Mouse (Mus musculus): ENCODE results near the gene Tprn. TPM values are rescaled to one million over a fixed set of nuclear protein-coding genes. Genes with fewer than 3 reads are reported as not detected.

Gene Tprn
- polyA plus RNA-seq (2017; shearing (Covaris generic)): 18.9 TPM

GRCm38 (mm10) chr2:25262291-25262767 lies at the start of gene Tprn:
Tprn (plus strand) TSS chr2:25262618.

GRCm38 (mm10) chr2:25214444-25214843 lies 48.0 kb upstream of the Tprn start, which contains the start of gene Stpg3:
Stpg3 (minus strand) TSS chr2:25214637.

DNA sequence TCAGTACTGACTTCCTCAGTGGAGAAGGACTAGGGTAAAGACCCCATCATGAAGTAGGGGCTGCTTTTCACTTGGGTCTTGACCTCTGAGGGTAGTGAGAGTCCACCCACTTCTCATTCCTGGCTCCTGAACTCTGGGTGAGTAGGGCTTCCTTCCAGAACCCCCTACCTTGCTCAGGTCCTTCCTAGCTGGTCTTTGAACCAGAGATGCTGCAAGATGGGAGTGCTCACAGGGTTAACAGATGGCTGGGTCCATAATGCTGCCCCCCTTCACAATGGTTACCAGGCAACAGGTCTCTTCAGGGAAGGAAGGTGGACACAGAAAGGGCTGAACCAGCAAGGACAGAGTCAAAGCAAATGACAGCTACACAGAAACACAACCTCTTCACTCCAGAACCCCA lies 44.0 kb upstream of the Tprn start, which contains the start of gene Fam166a:
TSS of gene Fam166a (plus strand) at position 301 of the 400 bp plus-strand sequence.

DNA sequence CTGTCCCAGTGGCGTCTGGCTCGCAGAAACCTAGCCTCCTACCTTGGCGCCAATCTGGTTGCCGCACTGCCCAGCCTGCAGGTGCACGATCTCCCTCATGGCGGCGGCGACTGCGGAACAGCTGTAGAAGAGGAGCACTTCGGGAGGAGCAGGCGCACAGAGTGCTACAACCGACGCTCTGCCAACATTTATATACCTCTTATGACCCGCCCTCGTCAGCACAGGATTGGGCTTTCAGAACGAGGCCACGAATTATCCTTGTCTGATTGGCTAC lies 38.0 kb upstream of the Tprn start, which contains the start of gene Tubb4b:
TSS of gene Tubb4b (minus strand) at position 211 of the 274 bp plus-strand sequence.

GRCm38 (mm10) chr2:25234050-25234449 lies 28.4 kb upstream of the Tprn start, which contains the start of gene Slc34a3:
Slc34a3 (minus strand) TSS chr2:25234364.

DNA sequence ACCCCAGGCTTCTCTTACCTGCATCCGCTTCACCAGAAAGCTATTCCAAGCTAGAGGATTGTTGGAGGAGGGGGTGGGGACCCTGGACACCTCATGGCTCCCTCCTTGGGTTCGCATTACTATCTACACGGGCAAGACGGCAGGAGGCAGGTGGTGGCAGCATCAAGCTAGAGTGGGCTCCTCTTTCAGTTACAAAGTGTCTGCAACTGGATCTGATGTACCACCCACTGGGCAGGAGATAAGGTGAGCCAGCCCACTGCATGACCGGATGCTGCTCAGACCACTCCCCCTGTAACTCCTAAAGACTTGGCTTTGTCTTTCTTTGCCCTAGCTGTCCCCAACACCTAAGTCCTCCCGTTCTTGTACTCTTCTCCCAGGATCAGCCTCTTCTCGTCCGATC lies 25.8 kb upstream of the Tprn start, which contains the start of gene Rnf224:
TSS of gene Rnf224 (minus strand) at position 174 of the 400 bp plus-strand sequence.

DNA sequence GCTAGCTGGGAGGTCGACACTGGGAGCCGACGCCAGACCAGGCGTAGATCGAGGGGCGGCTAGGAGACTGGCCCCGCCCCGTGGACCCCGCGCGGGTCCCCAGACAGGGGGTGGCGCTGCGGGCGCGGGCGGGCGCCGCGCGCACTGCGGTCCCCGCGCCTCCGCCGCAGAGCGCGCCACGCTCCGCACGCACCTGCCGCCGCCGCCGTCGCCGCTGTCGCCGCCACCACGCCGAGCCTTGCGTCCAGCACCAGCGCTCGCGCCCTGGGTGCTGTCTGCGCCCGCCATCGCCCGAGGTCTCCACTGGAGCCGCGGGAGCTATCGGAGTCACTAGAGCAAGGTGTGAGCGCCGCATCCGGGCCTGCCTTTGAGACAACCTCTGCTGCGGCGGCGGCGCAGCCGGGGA lies 20.3 kb upstream of the Tprn start, which contains the start of the genes Rnf208 and Cysrt1:
TSS of gene Rnf208 (plus strand) at position 155 of the 406 bp plus-strand sequence.
TSS of gene Cysrt1 (minus strand) at position 352 of the 406 bp plus-strand sequence.

DNA sequence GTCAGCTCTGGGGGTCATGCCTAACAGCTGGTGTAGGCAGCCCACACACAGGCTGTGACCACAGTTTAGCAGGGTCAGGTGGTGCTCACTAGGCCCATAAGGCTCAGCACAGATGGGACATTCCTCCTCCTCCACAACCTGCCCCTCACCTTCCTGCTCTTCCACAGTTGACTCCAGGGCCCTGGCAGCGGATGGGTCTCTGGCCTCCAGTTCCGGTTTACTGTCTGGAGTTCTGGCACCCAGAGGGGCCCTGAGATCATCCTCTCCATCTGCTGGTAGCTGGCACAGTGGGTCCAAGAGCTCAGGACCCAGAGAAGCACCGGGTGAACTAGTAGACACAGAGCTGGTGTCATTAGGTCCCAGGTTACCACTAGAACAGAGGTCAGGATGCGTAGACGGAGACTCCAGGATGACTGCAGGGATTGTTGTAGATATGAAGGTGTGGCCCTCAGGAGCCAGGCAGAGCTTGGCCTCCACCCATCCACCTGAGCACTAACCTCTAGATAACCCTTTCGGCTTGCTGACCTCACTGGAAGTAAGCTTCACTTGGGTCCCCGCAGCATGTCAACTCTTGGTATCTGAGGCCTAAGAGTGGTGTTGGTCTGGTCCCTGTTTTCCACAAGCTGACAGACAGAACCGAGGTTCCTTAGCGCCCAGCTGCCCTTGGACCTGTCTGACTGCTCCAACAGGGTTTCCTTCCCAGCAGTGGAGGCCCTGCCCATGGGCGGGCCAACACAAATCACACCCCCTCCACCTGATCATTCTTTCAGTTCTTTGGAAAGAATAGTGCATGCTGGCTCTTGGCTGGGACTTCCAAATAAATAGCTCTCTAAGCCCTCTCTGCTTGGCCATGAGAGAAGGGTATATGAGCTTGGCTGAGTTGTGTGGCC lies 16.0 kb upstream of the Tprn start, which contains the start of gene AL732309.1:
TSS of gene AL732309.1 (minus strand) at position 681 of the 890 bp plus-strand sequence.

GRCm38 (mm10) chr2:25255284-25255779 lies 7.1 kb upstream of the Tprn start, which contains the start of gene Tmem203:
Tmem203 (plus strand) TSS chr2:25255439.

GRCm38 (mm10) chr2:25271827-25272511 lies 9.6 kb downstream of the Tprn start, which contains the start of the genes Ssna1 and Anapc2:
Ssna1 (minus strand) TSS chr2:25272438.
Anapc2 (plus strand) TSS chr2:25272478.

GRCm38 (mm10) chr2:25287927-25288649 lies 25.7 kb downstream of the Tprn start, which contains the start of gene Tmem210:
Tmem210 (plus strand) TSS chr2:25288145.

GRCm38 (mm10) chr2:25289651-25290050 lies 27.2 kb downstream of the Tprn start, which contains the start of gene Lrrc26:
Lrrc26 (plus strand) TSS chr2:25289915.

GRCm38 (mm10) chr2:25318971-25319773 lies 56.8 kb downstream of the Tprn start, which contains the start of gene Grin1:
Grin1 (minus strand) TSS chr2:25319187.

Other genes starting within 250 kb of the Tprn start
- gene Nsmf, start 208.3 kb upstream of the Tprn start, polyA plus RNA-seq (2017; shearing (Covaris generic)): 53.2 TPM
- 0.37 TPM for gene Entpd8, start 182.3 kb upstream of the Tprn start, polyA plus RNA-seq (2017; shearing (Covaris generic))
- 8.3 TPM for gene Noxa1, start 167.5 kb upstream of the Tprn start, polyA plus RNA-seq (2017; shearing (Covaris generic))
- gene Nrarp, start 81.9 kb upstream of the Tprn start, polyA plus RNA-seq (2017; shearing (Covaris generic)): 5.1 TPM
- 115 TPM for gene Tor4a, start 65.7 kb upstream of the Tprn start, polyA plus RNA-seq (2017; shearing (Covaris generic))
- 141 TPM for gene Nelfb, start 51.1 kb upstream of the Tprn start, polyA plus RNA-seq (2017; shearing (Covaris generic))
- gene Stpg3, start 48.0 kb upstream of the Tprn start, polyA plus RNA-seq (2017; shearing (Covaris generic)): not detected
- 0.49 TPM for gene Fam166a, start 43.9 kb upstream of the Tprn start, polyA plus RNA-seq (2017; shearing (Covaris generic))
- 174 TPM for gene Tubb4b, start 37.9 kb upstream of the Tprn start, polyA plus RNA-seq (2017; shearing (Covaris generic))
- not detected for gene Slc34a3, start 28.3 kb upstream of the Tprn start, polyA plus RNA-seq (2017; shearing (Covaris generic))
- not detected for gene Rnf224, start 25.8 kb upstream of the Tprn start, polyA plus RNA-seq (2017; shearing (Covaris generic))
- 2.2 TPM for gene Rnf208, start 20.4 kb upstream of the Tprn start, polyA plus RNA-seq (2017; shearing (Covaris generic))
- not detected for gene Cysrt1, start 20.2 kb upstream of the Tprn start, polyA plus RNA-seq (2017; shearing (Covaris generic))
- gene AL732309.1, start 15.8 kb upstream of the Tprn start, polyA plus RNA-seq (2017; shearing (Covaris generic)): 7.9 TPM
- 25.3 TPM for gene Tmem203, start 7.2 kb upstream of the Tprn start, polyA plus RNA-seq (2017; shearing (Covaris generic))
- gene Ssna1, start 9.8 kb downstream of the Tprn start, polyA plus RNA-seq (2017; shearing (Covaris generic)): 118 TPM
- 116 TPM for gene Anapc2, start 9.9 kb downstream of the Tprn start, polyA plus RNA-seq (2017; shearing (Covaris generic))
- gene Tmem210, start 25.5 kb downstream of the Tprn start, polyA plus RNA-seq (2017; shearing (Covaris generic)): not detected
- 0.14 TPM for gene Lrrc26, start 27.3 kb downstream of the Tprn start, polyA plus RNA-seq (2017; shearing (Covaris generic))
- gene Grin1, start 56.6 kb downstream of the Tprn start, polyA plus RNA-seq (2017; shearing (Covaris generic)): 0.25 TPM
- gene Man1b1, start 69.7 kb downstream of the Tprn start, polyA plus RNA-seq (2017; shearing (Covaris generic)): 21.4 TPM
- gene Dpp7, start 93.7 kb downstream of the Tprn start, polyA plus RNA-seq (2017; shearing (Covaris generic)): 20.6 TPM
- 40.8 TPM for gene Uap1l1, start 103.1 kb downstream of the Tprn start, polyA plus RNA-seq (2017; shearing (Covaris generic))
- gene Sapcd2, start 109.7 kb downstream of the Tprn start, polyA plus RNA-seq (2017; shearing (Covaris generic)): 0.87 TPM
- not detected for gene Entpd2, start 133.3 kb downstream of the Tprn start, polyA plus RNA-seq (2017; shearing (Covaris generic))
- gene Npdc1, start 136.7 kb downstream of the Tprn start, polyA plus RNA-seq (2017; shearing (Covaris generic)): 0.96 TPM
- gene Fut7, start 160.6 kb downstream of the Tprn start, polyA plus RNA-seq (2017; shearing (Covaris generic)): 5.3 TPM
- 74.7 TPM for gene Abca2, start 166.1 kb downstream of the Tprn start, polyA plus RNA-seq (2017; shearing (Covaris generic))
- 3.2 TPM for gene Clic3, start 194.2 kb downstream of the Tprn start, polyA plus RNA-seq (2017; shearing (Covaris generic))
- 112 TPM for gene Paxx, start 198.5 kb downstream of the Tprn start, polyA plus RNA-seq (2017; shearing (Covaris generic))
- gene Ptgds, start 207.4 kb downstream of the Tprn start, polyA plus RNA-seq (2017; shearing (Covaris generic)): not detected
- gene Lcn12, start 231.3 kb downstream of the Tprn start, polyA plus RNA-seq (2017; shearing (Covaris generic)): not detected
- gene Fbxw5, start 238.1 kb downstream of the Tprn start, polyA plus RNA-seq (2017; shearing (Covaris generic)): 110 TPM
- gene C8g, start 239.1 kb downstream of the Tprn start, polyA plus RNA-seq (2017; shearing (Covaris generic)): 9.6 TPM